In the genomic region with DNA sequence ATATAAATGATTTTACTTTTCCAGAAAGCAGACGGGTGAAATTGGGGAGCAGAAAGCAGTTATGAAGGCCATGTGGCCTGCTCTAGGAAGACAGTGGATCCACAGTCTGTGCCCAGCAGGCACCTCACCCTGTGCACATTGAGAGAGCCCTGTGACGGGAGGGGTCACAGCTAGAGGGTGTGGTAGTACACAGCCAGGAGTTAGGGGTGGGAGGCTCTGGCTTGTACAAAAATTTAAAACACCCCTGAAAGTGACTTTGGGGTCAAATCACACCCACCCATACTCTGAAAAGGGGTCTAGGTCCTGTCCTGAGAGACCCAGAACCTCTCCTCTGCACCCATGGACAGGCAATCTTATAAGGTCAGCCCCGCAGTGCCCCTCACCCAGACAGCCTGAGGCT, we compare ENCODE assay signal across 8 mouse cellular contexts. TPM values are rescaled to one million over a fixed set of nuclear protein-coding genes. Genes with fewer than 3 reads are reported as not detected.
A peak's percentile ranks its signal among the peaks of the same experiment; 100 is the strongest.
DNase-seq lines count a peak whose midpoint lies in the region; ATAC-seq and TF ChIP-seq lines count a peak whose summit lies in the region.
"Not testable (repeated sequence)": the region's sequence is repeated elsewhere in the genome, so short reads cannot be mapped to it uniquely, and the experiment has no call there.

No protein-coding gene starts in this region.

- TF ChIP-seq CTCF in heart, postnatal 0 days (IDR thresholded peaks at IDR 0.05; ENCODE audit: low read depth); midbrain, postnatal 0 days (IDR thresholded peaks at IDR 0.05): not testable (repeated sequence)

- H3K9ac ChIP-seq in embryonic facial prominence, embryonic 14.5 days (ENCODE audit: low read depth, low read length); forebrain, embryonic 13.5 days; heart, postnatal 0 days (replicated peaks; ENCODE audit: low read depth, low read length); kidney, embryonic 15.5 days; liver, embryonic 11.5 days (ENCODE audit: low read depth, low read length); midbrain, postnatal 0 days (replicated peaks; ENCODE audit: low read length, poor library complexity, severe bottlenecking); stomach, embryonic 16.5 days (ENCODE audit: low read length): not testable (repeated sequence)

- WGBS in embryonic facial prominence, embryonic 14.5 days: 94% methylated on average over 3 of the region's 3 CpGs
- 95% methylated on average over 3 of the region's 3 CpGs for WGBS in forebrain, embryonic 13.5 days
- 92% methylated on average over 3 of the region's 3 CpGs for WGBS in heart, postnatal 0 days
- 95% methylated on average over 3 of the region's 3 CpGs for WGBS in kidney, embryonic 15.5 days
- 87% methylated on average over 3 of the region's 3 CpGs for WGBS in liver, embryonic 11.5 days
- 91% methylated on average over 3 of the region's 3 CpGs for WGBS in midbrain, postnatal 0 days
- WGBS in stomach, embryonic 16.5 days: 84% methylated on average over 3 of the region's 3 CpGs

- H3K4me1 ChIP-seq in embryonic facial prominence, embryonic 14.5 days (ENCODE audit: control insufficient read depth, insufficient read depth, low read length); heart, postnatal 0 days (ENCODE audit: control insufficient read depth, insufficient read depth); kidney, embryonic 15.5 days; liver, embryonic 11.5 days (replicated peaks; ENCODE audit: control insufficient read depth, insufficient read depth, low read length); midbrain, postnatal 0 days (ENCODE audit: insufficient read depth, low read length); stomach, embryonic 16.5 days (ENCODE audit: control insufficient read depth, insufficient read depth, low read length): not testable (repeated sequence)
- H3K4me1 ChIP-seq in forebrain, embryonic 13.5 days: peaks cover 10% of the 10 kb centered on the region; the same call in 1 of the 2 replicates

- 0 out of 2 replicates have a peak, but pooled peaks have one; percentile 19 for ATAC-seq in embryonic facial prominence, embryonic 14.5 days (ENCODE audit: low read depth)
- ATAC-seq in forebrain, embryonic 13.5 days: peak; percentile 43; the same call in 1 of the 2 replicates
- ATAC-seq in heart, postnatal 0 days (ENCODE audit: insufficient read depth, low read depth): 0 out of 2 replicates have a peak, but pooled peaks have one; percentile 31
- peak; percentile 71; the same call in 1 of the 2 replicates for ATAC-seq in kidney, embryonic 15.5 days (replicated peaks; ENCODE audit: low FRiP score)
- 0 out of 2 replicates have a peak, but pooled peaks have one; percentile 6 for ATAC-seq in liver, embryonic 11.5 days (replicated peaks; ENCODE audit: low FRiP score)
- peak; percentile 25 for ATAC-seq in megakaryocyte-erythroid progenitor cell, adult 5-6 weeks (replicated peaks; ENCODE audit: low FRiP score, low TSS enrichment, poor library complexity, severe bottlenecking)
- ATAC-seq in midbrain, postnatal 0 days (ENCODE audit: low FRiP score): 0 out of 2 replicates have a peak, but pooled peaks have one; percentile 15
- ATAC-seq in stomach, embryonic 16.5 days (ENCODE audit: insufficient read depth, low FRiP score): peak; percentile 61

- DNase-seq in embryonic facial prominence, embryonic 14.5 days (ENCODE audit: low spot score); heart, postnatal 0 days (ENCODE audit: low spot score); liver, embryonic 11.5 days (ENCODE audit: low spot score); midbrain, postnatal 0 days (ENCODE audit: low spot score): not testable (repeated sequence)

- H3K27me3 ChIP-seq in embryonic facial prominence, embryonic 14.5 days (replicated peaks; ENCODE audit: control insufficient read depth, insufficient read depth, low read length); forebrain, embryonic 13.5 days; heart, postnatal 0 days (ENCODE audit: control insufficient read depth, insufficient read depth, low read length); kidney, embryonic 15.5 days; liver, embryonic 11.5 days (replicated peaks; ENCODE audit: control insufficient read depth, insufficient read depth, low read length); midbrain, postnatal 0 days (ENCODE audit: insufficient read depth, low read length); stomach, embryonic 16.5 days (ENCODE audit: control insufficient read depth, insufficient read depth, low read length): not testable (repeated sequence)

- not testable (repeated sequence) for H3K27ac ChIP-seq in embryonic facial prominence, embryonic 14.5 days (replicated peaks; ENCODE audit: low read depth, low read length); forebrain, embryonic 13.5 days; heart, postnatal 0 days (ENCODE audit: low read depth); kidney, embryonic 15.5 days; liver, embryonic 11.5 days (ENCODE audit: low read depth, low read length); midbrain, postnatal 0 days (ENCODE audit: low read depth, low read length); stomach, embryonic 16.5 days (ENCODE audit: low read length)

- not testable (repeated sequence) for H3K9me3 ChIP-seq in embryonic facial prominence, embryonic 14.5 days (ENCODE audit: control insufficient read depth, low read length); forebrain, embryonic 13.5 days (replicated peaks); heart, postnatal 0 days (replicated peaks; ENCODE audit: control insufficient read depth, low read length); kidney, embryonic 15.5 days (replicated peaks); liver, embryonic 11.5 days (ENCODE audit: control insufficient read depth, low read length); midbrain, postnatal 0 days (ENCODE audit: low read length); stomach, embryonic 16.5 days (replicated peaks; ENCODE audit: control insufficient read depth, low read length)

- H3K4me3 ChIP-seq in embryonic facial prominence, embryonic 14.5 days (ENCODE audit: low read depth, low read length); forebrain, embryonic 13.5 days; heart, postnatal 0 days (ENCODE audit: low read depth, low read length); kidney, embryonic 15.5 days (replicated peaks); liver, embryonic 11.5 days (ENCODE audit: low read depth, low read length); midbrain, postnatal 0 days (ENCODE audit: low read depth, low read length); stomach, embryonic 16.5 days (replicated peaks; ENCODE audit: low read length): not testable (repeated sequence)

- H3K4me2 ChIP-seq in embryonic facial prominence, embryonic 14.5 days (ENCODE audit: low read depth, low read length); forebrain, embryonic 13.5 days; heart, postnatal 0 days (ENCODE audit: low read depth, low read length); kidney, embryonic 15.5 days; liver, embryonic 11.5 days; midbrain, postnatal 0 days (ENCODE audit: low read depth, low read length, poor library complexity, severe bottlenecking); stomach, embryonic 16.5 days (ENCODE audit: low read depth, low read length): not testable (repeated sequence)

- H3K36me3 ChIP-seq in embryonic facial prominence, embryonic 14.5 days (ENCODE audit: control insufficient read depth, insufficient read depth, low read length); heart, postnatal 0 days (replicated peaks; ENCODE audit: control insufficient read depth, insufficient read depth, low read length); liver, embryonic 11.5 days (ENCODE audit: control insufficient read depth, insufficient read depth, low read length); stomach, embryonic 16.5 days (ENCODE audit: control insufficient read depth, insufficient read depth, low read length): not testable (repeated sequence)
- H3K36me3 ChIP-seq in forebrain, embryonic 13.5 days (ENCODE audit: poor library complexity, severe bottlenecking): peaks cover 21% of the 10 kb centered on the region
- peaks cover 54% of the 10 kb centered on the region for H3K36me3 ChIP-seq in kidney, embryonic 15.5 days
- peaks cover 14% of the 10 kb centered on the region; the same call in 1 of the 2 replicates for H3K36me3 ChIP-seq in midbrain, postnatal 0 days (ENCODE audit: insufficient read depth, low read length)

- TF ChIP-seq EP300 in heart, postnatal 0 days (IDR thresholded peaks at IDR 0.05; ENCODE audit: low read depth): not testable (repeated sequence)

RNA-seq across cellular contexts. Expression of a gene that starts 48.7 kb away (rescaled TPM):
- 52.5 and 57.7 TPM in 2 replicates for polyA plus RNA-seq in embryonic facial prominence, embryonic 14.5 days (2014; fragmentation: Nextera tagmentation; extraction: Ambion mirVana)
- polyA plus RNA-seq in forebrain, embryonic 13.5 days (2015; fragmentation: Nextera tagmentation; extraction: Ambion mirVana): 76.6 and 85.5 TPM in 2 replicates
- total RNA-seq in heart, postnatal 0 days (2014; rRNA removed; ENCODE audit: low replicate concordance): 63.9 and 66.6 TPM in 2 replicates
- polyA plus RNA-seq in heart, postnatal 0 days (2015; fragmentation: Nextera tagmentation; extraction: Ambion mirVana): 41.0 and 44.2 TPM in 2 replicates
- polyA plus RNA-seq in kidney, embryonic 15.5 days (2015; fragmentation: Nextera tagmentation; extraction: Ambion mirVana): 76.0 and 82.6 TPM in 2 replicates
- polyA plus RNA-seq in liver, embryonic 11.5 days (2014; fragmentation: Nextera tagmentation; extraction: Ambion mirVana): 61.0 and 63.8 TPM in 2 replicates
- total RNA-seq in megakaryocyte-erythroid progenitor cell, adult 5-6 weeks (2014; fragmentation: Nextera tagmentation): 22.8 and 23.1 TPM in 2 replicates
- 10.9 and 17.8 TPM in 2 replicates for total RNA-seq in megakaryocyte-erythroid progenitor cell, adult 5-6 weeks (2017)
- 94.5 and 95.7 TPM in 2 replicates for total RNA-seq in midbrain, postnatal 0 days (2014; rRNA removed)
- polyA plus RNA-seq in midbrain, postnatal 0 days (2015; fragmentation: Nextera tagmentation; extraction: Ambion mirVana): 89.0 and 98.1 TPM in 2 replicates
- polyA plus RNA-seq in stomach, embryonic 16.5 days (2015; fragmentation: Nextera tagmentation; extraction: Ambion mirVana): 79.7 and 90.5 TPM in 2 replicates

Comparison
In these comparisons a context has a peak if more than half of its experiments do, and no peak if none do; other contexts are left out.
1. ATAC-seq: peak in every context shown above with its lines; median percentile 71 in kidney, embryonic 15.5 days; 61 in stomach, embryonic 16.5 days; 43 in forebrain, embryonic 13.5 days; 31 in heart, postnatal 0 days; 25 in megakaryocyte-erythroid progenitor cell, adult 5-6 weeks; 19 in embryonic facial prominence, embryonic 14.5 days; 15 in midbrain, postnatal 0 days; 6 in liver, embryonic 11.5 days.